Mouse (Mus musculus): ENCODE data around the gene Zfp273. TPM values are rescaled to one million over a fixed set of nuclear protein-coding genes. Genes with fewer than 3 reads are reported as not detected.
A peak's percentile ranks its signal among the peaks of the same experiment; 100 is the strongest.
"Not testable (repeated sequence)": the region's sequence is repeated elsewhere in the genome, so short reads cannot be mapped to it uniquely, and the experiment has no call there.

The Zfp273 gene
- polyA plus RNA-seq, 1 experiment, result 4.8 TPM

GRCm38 (mm10) chr13:67862508-67862907 lies 49.0 kb downstream of the Zfp273 start:
- Histone ChIP-seq H3K27ac (ENCODE audit: insufficient read depth, low read length) (no peak overlapping the region), H3K4me3 (ENCODE audit: low read depth, low read length) (no peak overlapping the region), H3K4me1 (ENCODE audit: control insufficient read depth, insufficient read depth, low read length) (peaks cover 3% of the 10 kb centered on the region), H3K27me3 (ENCODE audit: control insufficient read depth, insufficient read depth, low read length, poor library complexity, severe bottlenecking) (no peaks in the 10 kb centered on the region), H3K9ac (ENCODE audit: low read depth, poor library complexity, severe bottlenecking) (no peak overlapping the region), H3K9me3 (replicated peaks; ENCODE audit: control insufficient read depth, insufficient read depth, low read length, poor library complexity, severe bottlenecking) (no peaks in the 10 kb centered on the region), H3K36me3 (ENCODE audit: control insufficient read depth, insufficient read depth, low read length, poor library complexity, severe bottlenecking) (no peaks in the 10 kb centered on the region)
- peak; percentile 42 for TF ChIP-seq CTCF (IDR thresholded peaks at IDR 0.05; ENCODE audit: low read depth, low read length)
- TF ChIP-seq POLR2A (IDR thresholded peaks at IDR 0.05; ENCODE audit: insufficient read depth, low read length), result no peak

GRCm38 (mm10) chr13:67863026-67863425 lies 49.5 kb downstream of the Zfp273 start, which contains the start of gene BC048507:
Gene BC048507, plus strand, starts transcription at chr13:67863326.
- peaks cover 3% of the 10 kb centered on the region for H3K4me1 ChIP-seq (ENCODE audit: control insufficient read depth, insufficient read depth, low read length)
- TF ChIP-seq CTCF (IDR thresholded peaks at IDR 0.05; ENCODE audit: low read depth, low read length) (no peak), POLR2A (IDR thresholded peaks at IDR 0.05; ENCODE audit: insufficient read depth, low read length) (no peak), EP300 (IDR thresholded peaks at IDR 0.05; ENCODE audit: insufficient read depth, low read depth, low read length) (no peak)
- H3K27me3 ChIP-seq (ENCODE audit: control insufficient read depth, insufficient read depth, low read length, poor library complexity, severe bottlenecking), result no peaks in the 10 kb centered on the region
- H3K4me3 ChIP-seq (ENCODE audit: low read depth, low read length), result peak within 1 kb of the TSS; percentile 80
- peak within 1 kb of the TSS; percentile 47 for H3K9ac ChIP-seq (ENCODE audit: low read depth, poor library complexity, severe bottlenecking)
- H3K27ac ChIP-seq (ENCODE audit: insufficient read depth, low read length), result no peak within 1 kb of the TSS
- H3K36me3 ChIP-seq (ENCODE audit: control insufficient read depth, insufficient read depth, low read length, poor library complexity, severe bottlenecking), result no peaks in the 10 kb centered on the region
- no peaks in the 10 kb centered on the region for H3K9me3 ChIP-seq (replicated peaks; ENCODE audit: control insufficient read depth, insufficient read depth, low read length, poor library complexity, severe bottlenecking)

GRCm38 (mm10) chr13:67864764-67865350 lies 51.3 kb downstream of the Zfp273 start:
- Histone ChIP-seq H3K27ac (ENCODE audit: insufficient read depth, low read length) (no peak overlapping the region; the same call in 1 of the 2 replicates), H3K27me3 (ENCODE audit: control insufficient read depth, insufficient read depth, low read length, poor library complexity, severe bottlenecking) (no peaks in the 10 kb centered on the region), H3K4me3 (ENCODE audit: low read depth, low read length) (no peak overlapping the region), H3K36me3 (ENCODE audit: control insufficient read depth, insufficient read depth, low read length, poor library complexity, severe bottlenecking) (no peaks in the 10 kb centered on the region), H3K4me1 (ENCODE audit: control insufficient read depth, insufficient read depth, low read length) (no peaks in the 10 kb centered on the region), H3K9me3 (replicated peaks; ENCODE audit: control insufficient read depth, insufficient read depth, low read length, poor library complexity, severe bottlenecking) (no peaks in the 10 kb centered on the region), H3K9ac (ENCODE audit: low read depth, poor library complexity, severe bottlenecking) (no peak overlapping the region)
- TF ChIP-seq EP300 (IDR thresholded peaks at IDR 0.05; ENCODE audit: insufficient read depth, low read depth, low read length) (no peak), CTCF (IDR thresholded peaks at IDR 0.05; ENCODE audit: low read depth, low read length) (no peak), POLR2A (IDR thresholded peaks at IDR 0.05; ENCODE audit: insufficient read depth, low read length) (no peak)

GRCm38 (mm10) chr13:67867899-67868298 lies 54.4 kb downstream of the Zfp273 start:
- Histone ChIP-seq H3K4me3 (ENCODE audit: low read depth, low read length) (no peak overlapping the region), H3K36me3 (ENCODE audit: control insufficient read depth, insufficient read depth, low read length, poor library complexity, severe bottlenecking) (no peaks in the 10 kb centered on the region), H3K4me1 (ENCODE audit: control insufficient read depth, insufficient read depth, low read length) (no peaks in the 10 kb centered on the region), H3K9me3 (replicated peaks; ENCODE audit: control insufficient read depth, insufficient read depth, low read length, poor library complexity, severe bottlenecking) (no peaks in the 10 kb centered on the region), H3K27ac (ENCODE audit: insufficient read depth, low read length) (no peak overlapping the region), H3K27me3 (ENCODE audit: control insufficient read depth, insufficient read depth, low read length, poor library complexity, severe bottlenecking) (no peaks in the 10 kb centered on the region), H3K9ac (ENCODE audit: low read depth, poor library complexity, severe bottlenecking) (no peak overlapping the region)
- TF ChIP-seq POLR2A (IDR thresholded peaks at IDR 0.05; ENCODE audit: insufficient read depth, low read length) (no peak), CTCF (IDR thresholded peaks at IDR 0.05; ENCODE audit: low read depth, low read length) (peak; percentile 71)

GRCm38 (mm10) chr13:67876049-67876698 lies 62.6 kb downstream of the Zfp273 start:
- H3K4me1 ChIP-seq (ENCODE audit: control insufficient read depth, insufficient read depth, low read length); H3K36me3 ChIP-seq (ENCODE audit: control insufficient read depth, insufficient read depth, low read length, poor library complexity, severe bottlenecking); H3K27me3 ChIP-seq (ENCODE audit: control insufficient read depth, insufficient read depth, low read length, poor library complexity, severe bottlenecking); H3K27ac ChIP-seq (ENCODE audit: insufficient read depth, low read length); H3K4me3 ChIP-seq (ENCODE audit: low read depth, low read length); H3K9me3 ChIP-seq (replicated peaks; ENCODE audit: control insufficient read depth, insufficient read depth, low read length, poor library complexity, severe bottlenecking): not testable (repeated sequence)
- peak overlapping the region; percentile 61; the same call in 1 of the 2 replicates for H3K9ac ChIP-seq (ENCODE audit: low read depth, poor library complexity, severe bottlenecking)

Other genes starting within 250 kb of the Zfp273 start
- gene Zfp729b, start 204.0 kb upstream of the Zfp273 start, polyA plus RNA-seq (2011; ENCODE audit: insufficient read depth, insufficient read length, low read depth, missing spikeins), result 10.6 and 11.9 TPM in 2 replicates
- gene Gm49345, start 176.0 kb upstream of the Zfp273 start, polyA plus RNA-seq (2011; ENCODE audit: insufficient read depth, insufficient read length, low read depth, missing spikeins), result 13.8 and 15.6 TPM in 2 replicates
- 10.8 and 11.1 TPM in 2 replicates for gene Zfp729a, start 175.9 kb upstream of the Zfp273 start, polyA plus RNA-seq (2011; ENCODE audit: insufficient read depth, insufficient read length, low read depth, missing spikeins)
- 19.1 and 21.6 TPM in 2 replicates for gene Zfp738, start 126.7 kb upstream of the Zfp273 start, polyA plus RNA-seq (2011; ENCODE audit: insufficient read depth, insufficient read length, low read depth, missing spikeins)
- gene Zfp65, start 84.6 kb upstream of the Zfp273 start, polyA plus RNA-seq (2011; ENCODE audit: insufficient read depth, insufficient read length, low read depth, missing spikeins), result 12.1 and 12.6 TPM in 2 replicates
- 4.4 and 5.5 TPM in 2 replicates for gene Zfp85, start 58.5 kb upstream of the Zfp273 start, polyA plus RNA-seq (2011; ENCODE audit: insufficient read depth, insufficient read length, low read depth, missing spikeins)
- gene Zfp493, start 34.0 kb upstream of the Zfp273 start, polyA plus RNA-seq (2011; ENCODE audit: insufficient read depth, insufficient read length, low read depth, missing spikeins), result 15.5 and 16.6 TPM in 2 replicates
- gene Gm10037, start 17.4 kb downstream of the Zfp273 start, polyA plus RNA-seq (2011; ENCODE audit: insufficient read depth, insufficient read length, low read depth, missing spikeins), result 5.4 and 8.5 TPM in 2 replicates
- gene BC048507, start 49.6 kb downstream of the Zfp273 start, polyA plus RNA-seq (2011; ENCODE audit: insufficient read depth, insufficient read length, low read depth, missing spikeins), result not detected in 2 replicates

Measured in ES-Bruce4 (cell line).